Mouse (Mus musculus) hindbrain, embryonic 16.5 days (tissue): ENCODE measurements around the gene Vmn1r204. TPM values are rescaled to one million over a fixed set of nuclear protein-coding genes. Genes with fewer than 3 reads are reported as not detected.
"Not testable (repeated sequence)": the region's sequence is repeated elsewhere in the genome, so short reads cannot be mapped to it uniquely, and the experiment has no call there.

Source experiments
- ATAC-seq: fragments of 200-750 bp; cut with Nextera tagmentation; 2 replicates; pipeline ENCODE4 v1.8.0; 2017; ENCODE audit warnings: moderate TSS enrichment, moderate library complexity
- H3K27ac ChIP-seq: fragments of 300-500 bp; sonication (generic); 2 replicates; pipeline ENCODE4 v1.5.1; 2014; ENCODE audit warnings: low read depth, mild to moderate bottlenecking, control low read depth, low read length, moderate library complexity
- H3K27me3 ChIP-seq: fragments of 300-500 bp; sonication (generic); replicated peaks from 2 replicates; pipeline ENCODE4 v1.6.1; 2014; ENCODE audit warnings: low read length; ENCODE audit not compliant: control insufficient read depth, insufficient read depth
- H3K36me3 ChIP-seq: fragments of 300-500 bp; sonication (generic); 2 replicates; pipeline ENCODE4 v1.6.1; 2014; ENCODE audit warnings: mild to moderate bottlenecking, low read length, moderate library complexity, mixed read lengths; ENCODE audit not compliant: control insufficient read depth, insufficient read depth
- H3K4me1 ChIP-seq: fragments of 300-500 bp; sonication (generic); 2 replicates; pipeline ENCODE4 v1.6.1; 2014; ENCODE audit warnings: low read depth, low read length; ENCODE audit not compliant: control insufficient read depth, insufficient read depth
- H3K4me2 ChIP-seq: fragments of 300-500 bp; sonication (generic); 2 replicates; pipeline ENCODE4 v1.6.1; 2014; ENCODE audit warnings: mild to moderate bottlenecking, low read length, control low read depth, moderate library complexity
- H3K4me3 ChIP-seq: fragments of 300-500 bp; sonication (generic); 2 replicates; pipeline ENCODE4 v1.5.1; 2014; ENCODE audit warnings: mild to moderate bottlenecking, low read length, control low read depth, moderate library complexity
- H3K9ac ChIP-seq: fragments of 300-500 bp; sonication (generic); 2 replicates; pipeline ENCODE4 v1.6.1; 2014; ENCODE audit warnings: low read depth, mild to moderate bottlenecking, control low read depth, low read length, moderate library complexity
- H3K9me3 ChIP-seq: fragments of 300-500 bp; sonication (generic); 2 replicates; pipeline ENCODE4 v1.6.1; 2014; ENCODE audit warnings: mild to moderate bottlenecking, low read length, moderate library complexity; ENCODE audit not compliant: control insufficient read depth
- whole genome bisulfite sequencing: fragments of 180-500 bp; shearing (Covaris S2); extraction: QIAGEN DNeasy Blood & Tissue Kit; methylation state at CpG from one replicate; pipeline ENCODE4 v1.1.7; 2014; 5-methylcytosine and 5-hydroxymethylcytosine counted together
- polyA plus RNA-seq: library from polyadenylated mRNA; unstranded; fragments of >200 nt; fragmentation: Nextera tagmentation; extraction: Ambion mirVana; gene quantifications from 2 replicates; pipeline ENCODE4 v1.2.1, GENCODE M21; 2015

The Vmn1r204 gene
- not detected in 2 replicates for polyA plus RNA-seq

DNA sequence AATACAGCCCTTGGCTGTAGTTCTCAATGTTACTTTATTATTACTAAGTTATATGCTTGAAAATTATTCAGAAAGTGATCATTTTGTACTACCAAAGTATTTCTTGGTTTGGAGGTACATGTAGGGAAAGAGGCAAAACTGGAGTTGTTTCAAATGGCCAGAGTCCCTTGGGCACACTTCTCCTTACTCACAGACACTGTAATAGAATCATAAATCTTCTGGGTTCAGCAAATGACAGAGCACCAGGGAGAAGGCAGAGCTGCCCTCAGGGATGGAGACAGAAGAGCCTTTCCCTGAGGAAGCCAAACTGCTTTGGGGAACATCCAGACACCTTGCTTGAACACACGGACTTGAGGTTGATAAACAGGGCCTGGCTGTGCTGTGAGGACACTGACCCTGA is at the start of gene Vmn1r204:
Vmn1r204 (plus strand) TSS at position 301 of the 400 bp plus-strand sequence.
- not testable (repeated sequence) for H3K4me3 ChIP-seq, ATAC-seq, H3K36me3 ChIP-seq, H3K4me2 ChIP-seq, H3K4me1 ChIP-seq, H3K9ac ChIP-seq, H3K27me3 ChIP-seq, H3K27ac ChIP-seq, H3K9me3 ChIP-seq
- WGBS = 68% methylated on average over 1 of the region's 1 CpGs

DNA sequence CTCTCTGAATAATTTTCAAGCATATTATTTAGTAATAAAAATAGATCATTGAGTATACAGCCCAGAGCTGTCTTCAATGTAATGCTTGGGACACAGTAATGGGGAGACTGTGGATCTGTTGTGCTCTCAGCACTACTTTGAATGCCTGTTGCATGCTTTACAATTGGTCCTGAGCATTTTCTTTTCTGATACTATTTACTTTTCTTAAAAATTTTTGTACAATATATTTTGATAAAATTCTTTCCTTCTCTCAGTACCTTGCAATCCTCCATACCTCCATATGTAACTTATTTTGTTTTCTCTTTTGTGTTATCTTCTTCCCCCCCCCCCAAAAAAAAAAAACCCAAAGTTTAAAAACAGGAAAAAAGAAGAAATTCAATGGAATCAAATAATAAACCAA is 47.7 kb upstream of the Vmn1r204 start, which contains the start of gene Vmn1r202:
Vmn1r202 (minus strand) TSS at position 101 of the 400 bp plus-strand sequence.
- no peaks in the 10 kb centered on the region for H3K4me1 ChIP-seq
- no peak within 1 kb of the TSS for H3K9ac ChIP-seq
- H3K4me2 ChIP-seq = no peak within 1 kb of the TSS
- H3K27ac ChIP-seq = no peak within 1 kb of the TSS
- H3K9me3 ChIP-seq = no peaks in the 10 kb centered on the region
- H3K4me3 ChIP-seq = no peak within 1 kb of the TSS
- no peaks in the 10 kb centered on the region for H3K27me3 ChIP-seq
- no peak for ATAC-seq
- H3K36me3 ChIP-seq = no peaks in the 10 kb centered on the region

DNA sequence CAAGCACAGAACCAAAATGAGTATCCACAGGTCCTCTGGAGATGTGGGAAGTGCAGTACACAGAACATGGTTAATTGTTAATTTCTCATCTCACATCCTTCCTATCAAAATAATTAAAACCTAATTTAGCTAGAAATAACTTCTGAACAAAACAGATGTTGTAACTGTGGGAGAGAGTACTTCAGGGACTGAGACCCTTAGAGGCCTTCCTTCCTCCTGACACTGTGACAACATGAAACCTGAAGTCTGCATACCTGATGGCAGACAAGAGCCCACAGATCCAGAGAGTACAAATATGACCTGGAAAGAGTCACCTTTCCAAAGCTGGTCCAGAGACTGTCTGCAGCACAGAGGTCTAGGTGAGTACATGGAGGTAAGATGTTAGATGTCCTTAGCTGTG is 35.2 kb upstream of the Vmn1r204 start, which contains the start of gene Vmn1r203:
Vmn1r203 (plus strand) TSS at position 301 of the 400 bp plus-strand sequence.
- no peaks in the 10 kb centered on the region for H3K27me3 ChIP-seq
- no peak within 1 kb of the TSS for H3K4me2 ChIP-seq
- H3K4me3 ChIP-seq = no peak within 1 kb of the TSS
- H3K9me3 ChIP-seq = no peaks in the 10 kb centered on the region
- ATAC-seq = no peak
- H3K27ac ChIP-seq = no peak within 1 kb of the TSS
- H3K36me3 ChIP-seq = no peaks in the 10 kb centered on the region
- no peak within 1 kb of the TSS for H3K9ac ChIP-seq
- H3K4me1 ChIP-seq = no peaks in the 10 kb centered on the region

DNA sequence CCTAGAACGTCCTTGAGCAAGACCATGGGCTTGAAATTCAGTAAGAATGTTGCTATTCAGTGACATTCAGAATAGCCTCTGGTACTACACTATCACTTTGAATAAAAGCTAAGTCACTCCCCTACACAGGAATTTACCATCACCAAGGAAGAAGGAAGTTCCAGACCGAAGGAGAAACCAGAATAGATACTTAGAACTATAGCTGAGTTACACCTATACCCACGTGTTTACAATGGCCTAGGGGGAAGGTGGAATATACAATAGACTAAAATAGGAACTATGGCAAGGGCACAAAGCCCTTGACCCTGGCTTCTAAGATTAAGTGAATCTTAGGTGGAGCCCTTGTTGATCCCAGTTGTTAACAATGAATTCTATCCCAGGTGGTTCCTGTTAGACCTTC is 21.9 kb downstream of the Vmn1r204 start:
- not testable (repeated sequence) for H3K4me3 ChIP-seq, H3K36me3 ChIP-seq, H3K27me3 ChIP-seq, ATAC-seq, H3K4me2 ChIP-seq, H3K9ac ChIP-seq, H3K4me1 ChIP-seq, H3K27ac ChIP-seq, H3K9me3 ChIP-seq
- WGBS = 83% methylated on average over 3 of the region's 3 CpGs

DNA sequence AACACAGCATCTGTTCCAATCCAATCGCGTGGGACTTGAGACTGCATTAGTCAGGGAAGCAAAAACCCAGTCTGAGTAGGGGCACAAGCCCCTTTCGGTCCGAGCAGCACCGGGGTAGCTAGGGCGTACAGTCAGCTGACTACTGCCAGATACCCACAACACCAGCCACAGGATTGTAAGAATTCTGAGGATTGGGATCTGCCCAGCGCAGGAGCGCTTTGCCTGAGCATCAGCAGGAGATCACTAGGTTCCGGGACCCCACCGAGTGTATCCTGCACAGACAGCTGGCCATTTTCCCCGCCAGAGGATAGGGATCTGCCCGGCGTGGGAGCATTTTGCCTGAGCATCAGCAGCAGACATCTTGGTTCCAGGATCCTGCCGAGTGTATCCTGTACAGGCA is 30.3 kb downstream of the Vmn1r204 start:
- not testable (repeated sequence) for H3K27ac ChIP-seq, H3K4me2 ChIP-seq, H3K9ac ChIP-seq, H3K9me3 ChIP-seq, H3K27me3 ChIP-seq, H3K4me3 ChIP-seq, H3K4me1 ChIP-seq, ATAC-seq, H3K36me3 ChIP-seq
- 88% methylated on average over 13 of the region's 14 CpGs for WGBS

DNA sequence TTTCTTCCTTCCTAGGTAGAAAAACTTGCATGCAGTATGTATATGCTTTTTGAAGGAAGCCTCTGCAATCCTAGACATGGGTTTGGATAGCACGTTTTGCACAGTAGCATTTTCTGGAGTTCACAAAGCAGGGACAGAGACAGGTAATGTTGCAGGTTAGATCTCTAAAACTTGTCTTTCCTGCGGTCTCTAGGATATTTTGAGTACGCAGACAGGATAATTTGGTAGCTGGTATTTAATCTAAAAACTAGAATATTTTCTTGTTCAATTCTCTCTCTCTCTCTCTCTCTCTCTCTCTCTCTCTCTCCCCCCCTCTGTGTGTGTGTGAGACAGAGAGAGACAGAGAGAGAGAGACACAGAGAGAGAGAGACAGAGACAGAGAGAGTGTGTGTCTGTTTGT is 39.9 kb downstream of the Vmn1r204 start, which contains the start of gene Vmn1r205:
Vmn1r205 (minus strand) TSS at position 101 of the 400 bp plus-strand sequence.
- Histone ChIP-seq H3K4me1 (no peaks in the 10 kb centered on the region), H3K4me3 (no peak within 1 kb of the TSS), H3K4me2 (no peak within 1 kb of the TSS), H3K9ac (no peak within 1 kb of the TSS), H3K27ac (no peak within 1 kb of the TSS), H3K9me3 (no peaks in the 10 kb centered on the region), H3K36me3 (no peaks in the 10 kb centered on the region), H3K27me3 (no peaks in the 10 kb centered on the region)
- 92% methylated on average over 3 of the region's 3 CpGs for WGBS
- ATAC-seq = no peak

Other genes with a start within 250 kb of the Vmn1r204 start
- gene Vmn1r197, start 228.6 kb upstream of the Vmn1r204 start, polyA plus RNA-seq = not detected in 2 replicates
- gene Vmn1r198, start 202.8 kb upstream of the Vmn1r204 start, polyA plus RNA-seq = not detected in 2 replicates
- gene Vmn1r199, start 173.4 kb upstream of the Vmn1r204 start, polyA plus RNA-seq = not detected in 2 replicates
- 0.10 TPM in 1 of 2 replicates, not detected in the other for gene Vmn1r200, start 162.8 kb upstream of the Vmn1r204 start, polyA plus RNA-seq
- not detected in 2 replicates for gene Vmn1r201, start 81.3 kb upstream of the Vmn1r204 start, polyA plus RNA-seq
- gene Vmn1r202, start 47.8 kb upstream of the Vmn1r204 start, polyA plus RNA-seq = 0.03 TPM in 1 of 2 replicates, not detected in the other
- not detected in 2 replicates for gene Vmn1r203, start 35.1 kb upstream of the Vmn1r204 start, polyA plus RNA-seq
- gene Vmn1r205, start 39.8 kb downstream of the Vmn1r204 start, polyA plus RNA-seq = not detected in 2 replicates
- not detected in 2 replicates for gene Vmn1r206, start 71.1 kb downstream of the Vmn1r204 start, polyA plus RNA-seq
- not detected in 2 replicates for gene Vmn1r207-ps, start 176.4 kb downstream of the Vmn1r204 start, polyA plus RNA-seq
- gene Vmn1r208, start 224.2 kb downstream of the Vmn1r204 start, polyA plus RNA-seq = not detected in 2 replicates